1 mouse cellular context compared by ENCODE assay signal in genomic region chr13:59674761-59675150, GRCm38 (mm10).
TF ChIP-seq lines count a peak whose summit lies in the region.

No protein-coding gene starts in this region.

TF ChIP-seq in MEL, 35 proteins besides CTCF, POLR2A, EP300 and RAD21 (continued from another document):
- no peak for TF ChIP-seq MAZ (IDR thresholded peaks at IDR 0.05; ENCODE audit: low read depth, low read length)
- 0 out of 2 replicates have a peak, but pooled peaks have one; percentile 21 for TF ChIP-seq NELFE (IDR thresholded peaks at IDR 0.05; ENCODE audit: low read depth, low read length)
TF ChIP-seq in MEL: peak in this region for 3.
